Mouse (Mus musculus) thymus, postnatal 0 days (tissue): ENCODE data around the gene Pcnp. TPM values are rescaled to one million over a fixed set of nuclear protein-coding genes. Genes with fewer than 3 reads are reported as not detected.
"Not testable (repeated sequence)": the region's sequence is repeated elsewhere in the genome, so short reads cannot be mapped to it uniquely, and the experiment has no call there.

Experiments used
- DNase-seq: peaks from one replicate; pipeline ENCODE4 v3.0.0-alpha.2; 2015; ENCODE audit warnings: low spot score
- polyA plus RNA-seq: library from polyadenylated mRNA; unstranded; fragments of >200 nt; fragmentation: Nextera tagmentation; extraction: Ambion mirVana; gene quantifications from 2 replicates; pipeline ENCODE4 v1.2.1, GENCODE M21; 2015

The Pcnp gene
- 159 and 168 TPM in 2 replicates for polyA plus RNA-seq

- DNase-seq, result peak; percentile 97
These were observed at the start of gene Pcnp for GRCm38 (mm10) chr16:56029661-56030082. Pcnp (minus strand) TSS chr16:56029739.

DNA sequence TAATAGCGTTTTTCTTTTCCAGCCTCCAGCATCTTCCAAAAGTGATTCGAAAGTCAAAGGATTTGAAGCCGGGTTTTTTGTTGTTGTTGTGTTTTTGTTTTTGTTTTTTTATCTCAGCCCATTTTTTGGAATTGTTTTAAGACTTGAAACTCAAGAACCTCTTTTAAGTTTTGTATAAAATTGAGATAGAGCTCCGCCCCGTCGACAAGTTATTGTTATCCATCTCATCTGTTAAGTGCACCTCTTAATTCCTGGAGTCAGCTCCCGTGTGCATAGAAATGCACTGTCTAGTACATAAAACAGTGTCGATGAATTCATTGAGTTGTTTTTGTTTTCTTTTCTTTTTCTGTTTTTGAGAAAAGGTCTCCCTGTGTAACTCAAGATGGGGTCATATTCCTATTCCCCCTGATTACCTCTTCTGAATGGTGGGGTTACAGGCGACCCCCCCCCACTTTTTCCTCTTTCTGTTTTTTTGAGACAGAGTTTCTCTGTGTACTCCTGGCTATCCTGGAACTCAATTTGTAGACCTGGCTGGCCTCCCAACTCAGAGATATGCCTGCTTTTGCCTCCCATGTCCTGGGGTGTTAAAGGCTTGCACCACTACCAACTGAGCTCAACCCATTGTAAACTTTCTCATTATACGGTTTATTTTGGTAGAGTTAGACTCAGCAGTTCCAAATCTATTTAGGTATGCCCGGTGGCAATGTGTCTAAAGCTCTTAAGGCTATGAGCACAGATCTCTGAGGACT is 46.8 kb upstream of the Pcnp start:
- no peak for DNase-seq

- DNase-seq, result peak; percentile 92
These were observed 45.9 kb upstream of the Pcnp start for GRCm38 (mm10) chr16:56075222-56076111.

GRCm38 (mm10) chr16:56074565-56074964 is 45.0 kb upstream of the Pcnp start:
- peak; percentile 21 for DNase-seq

DNA sequence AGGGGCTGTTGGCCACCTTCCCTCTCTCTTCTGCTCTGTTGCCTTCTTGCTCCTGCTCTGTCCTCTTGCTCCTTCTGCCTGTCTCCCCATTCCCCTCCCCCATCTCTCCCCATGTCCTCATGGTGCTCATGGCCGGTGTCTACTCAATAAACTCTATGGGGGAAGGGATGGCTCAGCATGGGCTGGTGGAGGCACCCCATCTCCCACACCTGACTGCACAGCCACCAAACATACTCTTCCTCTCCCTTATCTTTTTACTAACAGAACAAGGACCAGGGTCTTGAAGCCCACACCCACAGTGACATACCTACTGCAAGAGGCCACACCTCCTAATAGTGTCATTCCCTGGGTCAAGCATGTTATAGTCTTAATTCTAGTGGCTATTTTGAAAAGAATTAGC is 44.6 kb upstream of the Pcnp start:
- DNase-seq, result no peak

- not testable (repeated sequence) for DNase-seq
These were observed 43.6 kb upstream of the Pcnp start for GRCm38 (mm10) chr16:56073150-56073549.

- DNase-seq, result no peak
These were observed 43.0 kb upstream of the Pcnp start for GRCm38 (mm10) chr16:56072533-56072932.

DNA sequence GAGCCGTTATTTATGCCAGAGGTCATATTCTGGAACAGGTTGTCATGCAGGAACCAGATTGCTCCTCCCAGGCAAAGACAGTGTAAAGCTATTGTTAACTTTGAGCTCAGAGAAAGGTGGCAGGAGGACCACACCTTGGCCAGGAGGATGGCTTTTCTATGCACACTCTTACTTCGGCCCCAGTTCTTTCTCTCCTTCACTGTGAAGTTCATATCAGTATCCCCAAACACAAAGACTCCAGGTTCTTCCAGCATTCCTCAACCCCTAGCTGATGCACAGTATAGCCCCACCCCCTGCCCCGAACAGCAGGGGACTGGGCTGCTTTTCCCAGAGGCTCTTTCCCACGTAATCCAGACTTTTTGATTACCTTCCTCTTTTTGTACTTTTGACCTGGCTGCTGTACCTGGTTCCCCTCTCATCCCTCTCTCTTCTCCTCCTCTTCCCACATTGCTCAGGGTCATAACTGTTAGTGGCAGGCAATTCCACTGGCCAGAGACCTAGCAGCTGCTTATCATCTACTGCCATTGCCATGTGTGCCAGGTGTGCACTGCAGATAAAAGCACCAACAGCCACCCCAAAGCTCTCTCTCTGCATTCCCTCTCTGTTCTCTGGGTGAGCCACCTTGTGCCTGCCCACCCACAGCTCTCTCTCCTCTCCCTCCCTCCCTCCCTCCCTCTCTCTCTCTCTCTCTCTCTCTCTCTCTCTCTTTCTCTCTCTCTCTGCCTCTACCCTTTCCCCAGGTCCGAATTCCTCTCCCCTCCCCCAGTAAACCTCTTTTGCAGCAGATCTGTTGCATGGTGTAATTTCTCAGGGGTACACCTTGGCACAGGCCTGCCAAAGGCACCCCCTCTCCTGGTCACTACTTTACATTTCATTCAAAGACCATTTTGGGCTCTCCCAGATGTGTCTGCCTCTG is 42.0 kb upstream of the Pcnp start:
- peak; percentile 29 for DNase-seq

GRCm38 (mm10) chr16:56068523-56069070 is 39.1 kb upstream of the Pcnp start:
- DNase-seq, result no peak

DNA sequence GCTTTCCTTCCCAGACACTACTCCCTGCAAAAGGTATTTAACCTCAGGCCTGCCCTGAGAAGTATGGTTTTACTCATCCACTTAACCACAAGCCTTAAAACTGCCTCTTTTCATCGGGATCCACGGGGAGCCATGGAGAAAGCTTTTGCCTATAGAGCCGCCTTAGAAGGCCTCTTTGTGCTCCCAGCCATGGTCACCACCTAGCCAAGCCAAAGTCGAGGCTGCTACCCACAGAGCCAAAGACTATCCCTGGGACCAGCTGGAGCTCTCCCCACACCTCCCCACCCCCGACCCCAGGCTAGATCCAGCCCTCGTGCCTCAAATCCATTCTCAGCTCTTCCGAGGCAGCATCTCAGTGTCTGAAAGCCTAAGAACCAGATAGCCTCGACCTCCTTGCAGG is 36.6 kb upstream of the Pcnp start:
- no peak for DNase-seq

DNA sequence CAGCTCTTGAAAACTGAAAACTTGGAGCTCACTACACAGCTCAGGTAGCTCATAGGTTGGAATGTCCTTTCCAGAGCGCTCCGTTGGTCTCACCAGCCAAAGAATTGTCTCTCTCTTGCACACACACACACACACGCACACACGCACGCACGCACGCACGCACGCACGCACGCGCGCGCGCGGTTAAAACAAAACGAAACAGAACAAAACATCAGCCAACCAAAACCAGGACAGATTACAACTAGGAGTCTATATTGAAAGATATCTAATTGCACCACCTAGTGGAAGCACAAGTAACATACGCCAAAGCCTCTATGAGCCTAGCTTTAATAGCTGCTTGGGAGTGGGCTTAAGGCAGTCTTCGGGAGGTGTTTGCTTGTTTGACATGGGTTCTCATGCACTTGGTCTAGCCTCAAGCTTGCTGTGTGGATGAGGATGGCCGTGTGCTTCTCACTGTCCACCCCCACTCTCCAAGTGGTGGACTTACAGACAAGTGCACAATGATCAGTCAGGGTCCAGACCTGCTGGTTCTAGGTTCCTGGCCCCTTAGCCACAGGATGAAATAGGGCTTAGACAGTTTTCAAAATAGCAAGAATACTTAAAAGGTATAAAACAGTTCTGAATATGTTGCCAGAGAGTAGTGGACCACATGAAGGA is 34.9 kb upstream of the Pcnp start:
- DNase-seq, result peak; percentile 88

GRCm38 (mm10) chr16:56062981-56063380 is 33.4 kb upstream of the Pcnp start:
- no peak for DNase-seq

DNA sequence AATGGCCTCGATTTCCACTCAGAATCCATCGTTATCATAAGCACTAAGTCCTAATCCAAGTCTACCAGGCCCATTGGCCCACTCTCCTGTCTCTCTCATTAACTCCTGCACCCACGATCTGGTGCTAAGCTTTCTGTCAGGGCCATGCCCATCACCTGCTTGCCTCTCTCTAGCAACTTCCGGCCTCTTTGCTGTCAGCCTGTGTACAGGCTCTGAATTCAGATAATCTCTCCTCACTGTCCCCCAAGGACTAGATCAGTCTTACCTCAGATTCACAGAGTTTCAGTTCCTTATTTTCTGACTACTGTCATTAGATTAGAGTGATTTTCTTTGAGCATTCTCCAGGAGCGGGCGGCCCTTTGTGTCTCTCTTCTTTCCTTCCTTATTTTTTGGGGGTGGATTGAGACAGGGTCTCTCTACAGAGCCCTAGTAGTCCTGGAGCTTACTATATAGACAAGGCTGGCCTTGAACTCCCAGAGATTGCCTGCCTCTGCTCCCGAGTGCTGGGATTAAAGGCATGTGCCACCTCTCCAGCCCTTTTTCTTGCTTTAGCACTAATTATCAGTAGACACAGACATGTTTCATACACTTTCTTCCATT is 32.6 kb upstream of the Pcnp start:
- DNase-seq, result no peak

DNA sequence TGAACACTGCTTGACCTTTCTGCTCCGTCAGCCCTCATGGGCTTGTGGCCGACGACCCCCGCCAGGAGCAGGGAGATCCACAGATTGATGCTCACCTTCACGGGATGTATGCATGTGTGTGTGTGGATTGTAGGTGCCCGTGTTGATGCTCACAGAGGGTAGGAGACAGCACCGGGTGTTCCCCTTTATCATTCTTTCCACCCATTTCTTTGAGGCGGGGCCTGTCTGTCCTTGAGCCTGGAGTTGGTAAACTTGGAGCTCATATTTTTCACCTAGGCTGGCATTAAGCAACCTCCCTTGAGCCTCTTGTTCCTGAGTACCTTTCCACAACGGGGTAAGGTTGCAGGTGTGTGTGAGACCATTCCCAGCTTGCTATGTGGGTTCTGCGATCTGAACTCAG is 28.6 kb upstream of the Pcnp start:
- DNase-seq, result no peak

DNA sequence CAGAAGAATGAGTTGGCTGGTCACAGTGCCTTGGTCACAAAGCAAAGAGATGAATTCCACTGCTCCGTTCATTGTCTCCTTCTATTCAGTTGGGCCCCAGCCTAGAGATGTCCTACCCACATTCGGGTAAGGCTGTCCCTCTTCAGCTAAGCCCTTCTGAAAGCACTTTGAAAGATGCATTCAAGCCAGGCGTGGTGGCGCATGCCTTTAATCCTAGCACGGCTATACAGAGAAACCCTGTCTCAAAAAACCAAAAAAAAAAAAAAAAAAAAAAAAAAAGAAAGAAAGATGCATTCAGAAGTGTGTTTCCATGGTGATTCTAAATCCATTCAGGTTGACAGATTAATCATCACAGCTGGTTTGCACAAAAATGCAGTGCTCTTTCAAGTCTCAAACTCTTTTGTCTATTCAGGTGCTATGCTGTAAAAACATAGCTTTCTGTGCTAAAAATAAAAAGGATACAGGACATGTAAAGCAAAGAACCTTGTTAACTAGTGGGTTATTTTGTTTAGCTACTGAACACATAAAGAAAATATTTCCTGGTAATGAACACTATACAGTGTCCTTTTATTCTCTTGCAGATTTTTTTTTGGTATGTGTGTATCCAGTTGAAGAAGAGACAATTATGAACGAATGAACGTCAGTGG is 27.5 kb upstream of the Pcnp start:
- DNase-seq, result no peak

- DNase-seq, result no peak
These were observed 26.4 kb upstream of the Pcnp start for GRCm38 (mm10) chr16:56055911-56056310.

- DNase-seq, result not testable (repeated sequence)
These were observed 18.5 kb upstream of the Pcnp start, which contains the start of gene Senp7 for GRCm38 (mm10) chr16:56048038-56048437. Senp7 (plus strand) TSS chr16:56048338.

DNA sequence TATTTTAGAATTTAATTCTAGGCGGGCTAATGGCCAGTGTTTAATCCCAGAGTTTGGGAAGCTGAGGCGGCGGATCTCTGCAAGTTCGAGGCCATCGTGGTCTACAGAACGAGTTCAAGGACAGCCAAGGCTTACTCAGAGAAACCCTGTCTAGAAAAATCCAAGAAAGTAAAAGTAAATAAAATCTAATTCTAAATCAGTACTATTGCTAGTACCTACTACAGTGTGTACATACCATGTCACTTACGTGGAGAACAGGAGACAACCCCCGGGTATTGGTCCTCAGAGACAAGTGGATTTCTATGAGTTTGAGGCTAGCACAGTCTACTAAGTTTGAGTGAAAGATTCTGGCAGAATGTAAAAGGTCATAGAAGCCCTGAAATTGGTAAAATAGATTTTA is 8.6 kb upstream of the Pcnp start:
- DNase-seq, result no peak
